Mouse (Mus musculus) hindbrain, embryonic 11.5 days (tissue): ENCODE measurements at regions not wholly inside any gene's neighbourhood (a gene's known extent, or its start where the extent isn't known, plus 50 kb on each side); places are given as distances from the start of the nearest gene placed in this dataset.

ENCODE experiments used
- ATAC-seq: fragments of 200-750 bp; cut with Nextera tagmentation; 2 replicates; pipeline ENCODE4 v1.8.0; 2017; ENCODE audit warnings: mild to moderate bottlenecking, moderate TSS enrichment, moderate library complexity; ENCODE audit not compliant: low FRiP score
- DNase-seq: peaks from one replicate; pipeline ENCODE4 v3.0.0-alpha.2; 2015; ENCODE audit warnings: low spot score
- H3K27ac ChIP-seq: fragments of 300-500 bp; sonication (generic); 2 replicates; pipeline ENCODE4 v1.5.1; 2014; ENCODE audit warnings: mild to moderate bottlenecking, low read depth, low read length
- H3K27me3 ChIP-seq: fragments of 300-500 bp; sonication (generic); 2 replicates; pipeline ENCODE4 v1.6.1; 2014; ENCODE audit warnings: mild to moderate bottlenecking, low read length, moderate library complexity, mixed read lengths; ENCODE audit not compliant: control insufficient read depth, insufficient read depth
- H3K36me3 ChIP-seq: fragments of 300-500 bp; sonication (generic); 2 replicates; pipeline ENCODE4 v1.6.1; 2014; ENCODE audit warnings: mild to moderate bottlenecking, low read length, moderate library complexity, mixed read lengths; ENCODE audit not compliant: control insufficient read depth, insufficient read depth
- H3K4me1 ChIP-seq: fragments of 300-500 bp; sonication (generic); replicated peaks from 2 replicates; pipeline ENCODE4 v1.6.1; 2014; ENCODE audit warnings: low read length, mixed read lengths; ENCODE audit not compliant: control insufficient read depth, insufficient read depth
- H3K4me2 ChIP-seq: fragments of 300-500 bp; sonication (generic); replicated peaks from 2 replicates; pipeline ENCODE4 v1.6.1; 2014; ENCODE audit warnings: mild to moderate bottlenecking, low read depth, low read length
- H3K4me3 ChIP-seq: fragments of 300-500 bp; sonication (generic); 2 replicates; pipeline ENCODE4 v1.5.1; 2014; ENCODE audit warnings: low read depth, low read length
- H3K9ac ChIP-seq: fragments of 300-500 bp; sonication (generic); 2 replicates; pipeline ENCODE4 v1.6.1; 2014; ENCODE audit warnings: low read depth, low read length
- H3K9me3 ChIP-seq: fragments of 300-500 bp; sonication (generic); 2 replicates; pipeline ENCODE4 v1.6.1; 2016; ENCODE audit warnings: low read length; ENCODE audit not compliant: control insufficient read depth
- WGBS: fragments of 180-500 bp; shearing (Covaris S2); extraction: QIAGEN DNeasy Blood & Tissue Kit; methylation state at CpG from one replicate; pipeline ENCODE4 v1.1.7; 2014; 5-methylcytosine and 5-hydroxymethylcytosine counted together

GRCm38 (mm10) chr11:19747097-19747972, 176.8 kb upstream of the Spred2 start:
- no peaks in the 10 kb centered on the region for H3K4me1 ChIP-seq
- no peak overlapping the region for H3K27ac ChIP-seq
- DNase-seq (no peak), ATAC-seq (no peak)
- no peak overlapping the region for H3K4me2 ChIP-seq
- H3K9ac ChIP-seq: no peak overlapping the region
- H3K9me3 ChIP-seq: no peaks in the 10 kb centered on the region
- no peak overlapping the region for H3K4me3 ChIP-seq
- H3K27me3 ChIP-seq: no peaks in the 10 kb centered on the region
- no peaks in the 10 kb centered on the region for H3K36me3 ChIP-seq
- 50% methylated on average over 11 of the region's 11 CpGs for WGBS

DNA sequence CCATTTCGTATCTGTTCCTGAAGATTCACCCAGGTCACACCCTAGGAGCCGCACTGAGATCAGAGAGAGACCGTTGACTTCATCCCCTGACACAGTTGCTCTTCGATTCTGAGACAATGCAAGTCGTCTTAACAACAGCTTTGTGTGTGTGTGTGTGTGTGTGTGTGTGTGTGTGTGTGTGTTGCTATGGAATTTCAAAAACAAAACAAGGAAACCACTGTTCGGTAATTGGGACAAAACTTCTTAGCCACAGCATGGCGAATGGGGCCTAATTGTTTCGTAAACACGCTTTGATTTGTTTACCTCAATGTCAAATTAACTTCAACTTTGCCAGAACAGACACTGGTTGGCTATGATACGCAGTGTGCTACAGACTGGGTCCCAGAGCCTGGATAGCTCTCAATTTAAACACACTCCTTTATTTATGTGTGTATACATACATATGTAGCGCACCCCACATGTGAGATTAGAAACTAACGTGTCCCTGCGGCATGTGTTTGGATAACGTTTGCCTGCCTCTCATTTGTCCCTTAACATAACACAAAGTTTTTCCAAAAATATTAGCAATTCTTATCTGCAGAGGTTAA, 176.1 kb upstream of the Spred2 start:
- ATAC-seq (no peak), DNase-seq (peak; percentile 14)
- Histone ChIP-seq H3K4me2 (no peak overlapping the region), H3K9me3 (no peaks in the 10 kb centered on the region), H3K9ac (no peak overlapping the region), H3K27ac (no peak overlapping the region), H3K4me3 (no peak overlapping the region), H3K36me3 (no peaks in the 10 kb centered on the region), H3K27me3 (no peaks in the 10 kb centered on the region), H3K4me1 (no peaks in the 10 kb centered on the region)
- WGBS: 58% methylated on average over 14 of the region's 14 CpGs

GRCm38 (mm10) chr11:19758892-19759291, 165.3 kb upstream of the Spred2 start:
- Histone ChIP-seq H3K27me3 (no peaks in the 10 kb centered on the region), H3K4me3 (no peak overlapping the region), H3K9me3 (no peaks in the 10 kb centered on the region), H3K4me1 (no peaks in the 10 kb centered on the region), H3K36me3 (no peaks in the 10 kb centered on the region), H3K9ac (no peak overlapping the region), H3K4me2 (no peak overlapping the region), H3K27ac (no peak overlapping the region)
- ATAC-seq (no peak), DNase-seq (no peak)
- 84% methylated on average over 4 of the region's 4 CpGs for WGBS

- 18% methylated on average over 16 of the region's 16 CpGs for WGBS
- Histone ChIP-seq H3K27ac (no peak overlapping the region), H3K9ac (no peak overlapping the region), H3K9me3 (no peaks in the 10 kb centered on the region), H3K4me3 (no peak overlapping the region), H3K4me1 (no peaks in the 10 kb centered on the region), H3K27me3 (no peaks in the 10 kb centered on the region), H3K36me3 (no peaks in the 10 kb centered on the region), H3K4me2 (peak overlapping the region; percentile 24)
- ATAC-seq: peak; percentile 10; the same call in 1 of the 2 replicates
- DNase-seq: peak; percentile 85
Observed at GRCm38 (mm10) chr11:19760861-19761693, 163.1 kb upstream of the Spred2 start.

DNA sequence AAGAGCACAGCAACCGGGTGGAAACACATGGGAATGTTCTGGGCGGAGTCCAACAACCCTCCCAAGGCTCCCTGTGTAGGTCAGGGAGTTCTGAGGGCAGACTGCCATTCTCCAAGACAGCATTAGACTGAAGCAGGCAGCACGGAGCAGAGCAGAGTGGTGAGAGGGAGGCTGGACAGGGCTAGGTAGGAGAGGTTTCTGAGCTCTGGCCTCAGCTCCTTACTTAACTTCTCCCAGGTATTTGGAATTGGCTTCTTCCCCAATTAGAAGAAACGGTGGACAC, 162.5 kb upstream of the Spred2 start:
- Histone ChIP-seq H3K36me3 (no peaks in the 10 kb centered on the region), H3K27me3 (no peaks in the 10 kb centered on the region), H3K4me3 (no peak overlapping the region), H3K4me2 (no peak overlapping the region), H3K4me1 (no peaks in the 10 kb centered on the region), H3K9ac (no peak overlapping the region), H3K27ac (no peak overlapping the region), H3K9me3 (no peaks in the 10 kb centered on the region)
- DNase-seq: no peak
- 43% methylated on average over 4 of the region's 4 CpGs for WGBS
- ATAC-seq: no peak

DNA sequence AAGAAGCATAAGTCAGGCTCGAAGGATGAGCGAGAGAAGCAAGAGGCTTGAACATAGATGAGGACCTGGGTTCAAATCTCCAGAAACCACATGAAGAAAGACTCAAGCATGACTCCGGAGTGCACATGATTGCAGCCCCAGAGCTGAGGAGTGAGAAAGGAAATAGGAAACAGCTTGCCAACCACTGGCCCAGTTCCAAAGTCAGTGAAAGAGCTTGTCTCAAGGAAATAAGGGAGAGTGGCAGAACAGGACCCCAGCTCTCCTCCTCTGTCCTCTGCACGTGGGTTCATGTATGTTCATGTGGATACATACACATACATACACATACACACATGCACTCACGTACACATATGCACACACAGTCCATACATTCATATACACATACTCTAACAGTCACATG, 156.9 kb upstream of the Spred2 start:
- Histone ChIP-seq H3K36me3 (no peaks in the 10 kb centered on the region), H3K27ac (no peak overlapping the region), H3K9me3 (no peaks in the 10 kb centered on the region), H3K4me3 (no peak overlapping the region), H3K27me3 (no peaks in the 10 kb centered on the region), H3K9ac (no peak overlapping the region), H3K4me1 (no peaks in the 10 kb centered on the region), H3K4me2 (no peak overlapping the region)
- 86% methylated on average over 5 of the region's 5 CpGs for WGBS
- no peak for ATAC-seq
- DNase-seq: no peak

GRCm38 (mm10) chr11:19767871-19768270, 156.3 kb upstream of the Spred2 start:
- no peak for DNase-seq
- Histone ChIP-seq H3K4me1 (no peaks in the 10 kb centered on the region), H3K36me3 (no peaks in the 10 kb centered on the region), H3K9ac (no peak overlapping the region), H3K27me3 (no peaks in the 10 kb centered on the region), H3K4me3 (no peak overlapping the region), H3K27ac (no peak overlapping the region), H3K4me2 (no peak overlapping the region), H3K9me3 (no peaks in the 10 kb centered on the region)
- 91% methylated on average over 9 of the region's 9 CpGs for WGBS
- no peak for ATAC-seq

GRCm38 (mm10) chr11:19768962-19769361, 155.2 kb upstream of the Spred2 start:
- Histone ChIP-seq H3K9me3 (no peaks in the 10 kb centered on the region), H3K4me1 (no peaks in the 10 kb centered on the region), H3K4me2 (no peak overlapping the region), H3K36me3 (no peaks in the 10 kb centered on the region), H3K27ac (no peak overlapping the region), H3K9ac (no peak overlapping the region), H3K27me3 (no peaks in the 10 kb centered on the region), H3K4me3 (no peak overlapping the region)
- WGBS: 84% methylated on average over 1 of the region's 1 CpGs
- no peak for ATAC-seq
- no peak for DNase-seq
